Mouse (Mus musculus): ENCODE results near the gene Sardh.
A peak's percentile ranks its signal among the peaks of the same experiment; 100 is the strongest.

Gene Sardh

DNA sequence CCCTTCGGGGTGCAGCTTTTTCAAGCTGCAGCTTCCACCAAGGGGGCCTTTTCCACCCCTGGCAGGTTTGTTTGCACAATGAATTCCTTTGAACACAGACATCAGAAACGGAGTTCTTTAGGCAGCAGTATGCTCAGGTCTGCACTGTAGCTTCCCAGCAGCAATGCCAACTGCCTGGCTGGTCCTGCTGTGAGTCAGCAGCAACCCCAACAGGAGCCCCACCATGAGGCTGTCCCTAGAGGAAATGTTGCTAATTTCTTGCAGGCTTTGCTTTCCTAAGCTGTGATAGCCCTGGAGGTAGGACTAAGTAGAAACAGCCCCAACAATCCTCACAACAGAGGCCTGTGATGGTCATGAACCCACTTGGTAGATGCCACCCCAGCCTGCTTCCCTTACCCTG, 81.1 kb downstream of the Sardh start:
- peak in 1 of 2 experiments; percentile 9 for DNase-seq (ENCODE audit: low spot score in 2 of 2)

DNA sequence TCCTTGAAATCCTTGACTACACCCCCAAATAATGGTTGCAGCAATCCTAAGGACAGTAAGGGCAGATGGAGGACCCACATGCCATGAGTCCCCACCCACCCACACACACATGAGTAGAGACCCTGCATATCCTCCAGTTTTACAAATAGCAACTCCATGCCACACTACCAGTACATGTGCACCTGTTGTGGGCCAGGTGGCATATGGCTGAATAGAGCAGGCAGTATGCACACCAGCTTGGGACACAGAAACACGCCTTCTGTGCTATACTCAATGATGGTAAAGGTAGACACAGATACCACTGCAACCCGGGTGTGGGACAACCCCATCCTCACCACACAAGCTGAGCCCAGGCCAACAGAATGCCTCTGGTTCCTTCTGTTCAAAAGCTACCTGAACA, 82.1 kb downstream of the Sardh start:
- DNase-seq (ENCODE audit: low spot score in 2 of 2): no peak

DNA sequence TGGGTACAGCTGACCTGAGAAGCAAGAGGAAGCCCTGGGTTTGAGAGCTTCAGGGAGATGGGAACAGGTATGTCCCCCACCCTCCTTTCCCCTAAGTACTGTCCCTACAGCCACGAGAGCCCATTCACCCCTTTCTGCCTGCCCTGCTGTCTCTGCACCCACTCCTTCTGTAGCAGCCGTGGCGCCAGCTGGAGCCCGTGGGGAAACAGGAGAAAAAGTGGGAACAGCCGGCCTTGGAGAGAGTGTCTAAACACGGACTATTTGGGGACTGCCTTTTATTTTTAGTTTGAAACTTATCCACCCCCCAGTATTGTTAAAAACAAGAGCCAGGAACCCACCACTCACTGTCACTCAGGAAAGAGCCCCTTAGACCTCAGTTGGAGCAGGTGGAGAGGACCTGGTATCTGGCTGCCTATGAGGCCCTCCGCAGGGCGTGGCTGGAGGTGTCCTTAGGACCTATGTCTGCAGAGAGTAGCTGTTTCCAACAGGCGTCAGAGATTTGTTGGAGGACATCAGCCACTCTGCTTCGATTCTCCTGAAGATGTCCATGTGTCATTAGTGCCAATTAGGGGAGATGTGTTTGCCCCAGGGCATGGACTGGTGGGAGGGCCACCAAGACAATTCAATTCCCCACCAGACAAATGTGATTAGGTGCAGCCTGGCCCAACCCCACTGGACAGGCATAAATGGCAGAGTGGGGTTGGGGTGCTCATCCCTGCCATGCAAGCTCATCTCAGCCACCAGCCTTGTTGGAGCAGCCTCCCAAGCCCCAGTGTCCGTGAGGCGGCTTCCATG, 83.1 kb downstream of the Sardh start, which contains the start of gene Dbh:
Gene Dbh, plus strand, starts transcription at position 438 of the 795 bp plus-strand sequence.
- peak in 1 of 2 experiments; percentile 50 for DNase-seq (ENCODE audit: low spot score in 2 of 2)

DNA sequence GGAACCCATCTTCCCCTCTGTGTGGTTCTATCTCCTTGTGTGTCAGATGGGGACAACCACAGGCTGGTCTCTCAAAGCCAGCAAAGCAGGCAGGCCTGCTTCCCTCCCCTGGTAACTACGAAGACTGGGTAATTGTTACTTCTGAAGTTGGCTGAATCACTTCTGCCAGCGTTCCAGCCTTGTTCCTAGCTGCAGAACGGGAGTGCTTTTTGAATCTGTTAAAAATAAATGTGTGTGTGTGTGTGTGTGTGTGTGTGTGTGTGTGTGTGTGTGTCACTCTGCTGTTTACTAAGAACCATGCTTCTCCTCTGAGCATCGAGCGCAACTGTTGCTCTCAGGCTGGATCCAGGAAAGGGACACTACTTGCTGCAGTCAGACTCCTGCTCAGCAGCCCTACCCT, 84.3 kb downstream of the Sardh start:
- DNase-seq (ENCODE audit: low spot score in 2 of 2): peak in 1 of 2 experiments; percentile 33

DNA sequence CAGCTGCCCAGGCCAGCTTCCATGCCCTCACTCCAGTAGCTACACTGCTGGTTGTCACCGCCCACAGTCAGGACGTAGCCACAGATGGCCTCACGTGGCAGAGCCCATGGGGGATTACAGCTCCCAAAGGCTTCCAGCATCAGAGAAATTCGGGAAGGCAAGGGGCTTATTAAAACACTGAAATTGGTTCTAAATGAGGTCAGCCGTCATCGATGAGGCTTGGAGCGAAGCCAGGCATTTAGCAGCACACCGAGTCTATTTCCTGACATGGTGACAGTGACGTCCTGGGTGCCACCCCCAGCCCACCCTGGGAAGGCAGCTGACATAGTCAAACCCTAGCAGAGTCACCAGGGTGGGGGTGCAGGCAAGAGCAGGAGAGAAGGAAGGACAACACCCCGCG, 85.5 kb downstream of the Sardh start:
- DNase-seq (ENCODE audit: low spot score in 2 of 2): no peak

DNA sequence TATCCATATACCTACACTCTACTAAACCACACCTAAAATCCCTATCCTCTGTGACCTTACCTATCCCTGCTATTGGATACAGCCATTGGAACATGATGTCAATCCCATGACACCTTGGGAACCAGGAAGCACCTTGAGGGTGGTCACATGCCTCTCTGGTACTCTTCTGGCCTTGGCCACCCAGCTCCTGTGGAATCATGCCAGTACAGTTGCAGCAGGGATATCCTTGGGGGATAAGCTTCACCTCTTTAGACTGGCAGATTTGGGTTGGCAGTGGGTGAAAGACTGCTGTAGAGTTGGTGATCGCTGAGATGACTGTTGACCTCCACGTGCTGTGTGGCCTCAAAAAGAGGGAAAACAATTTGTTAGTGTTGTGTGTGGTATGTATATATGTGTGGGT, 86.6 kb downstream of the Sardh start:
- DNase-seq (ENCODE audit: low spot score in 2 of 2): no peak

DNA sequence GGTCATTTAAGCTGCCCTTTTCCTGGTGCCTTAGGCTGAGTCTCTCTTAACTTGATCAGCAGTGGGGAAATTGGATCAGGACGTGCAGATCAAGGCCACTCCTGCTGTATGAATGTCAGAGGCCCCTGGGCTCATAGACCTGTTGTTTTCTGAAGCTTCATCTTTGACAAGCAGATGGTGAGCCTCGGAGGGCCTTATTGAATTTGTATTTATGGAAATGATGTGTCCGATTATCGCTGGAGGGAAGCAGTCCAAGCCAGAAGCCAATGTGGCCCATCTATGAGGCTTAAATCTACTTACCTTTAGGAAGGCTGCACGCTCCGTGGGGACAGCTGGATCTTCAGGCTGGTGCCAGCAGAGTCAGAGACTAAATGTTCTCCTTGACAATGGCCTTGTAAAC, 91.5 kb downstream of the Sardh start:
- DNase-seq (ENCODE audit: low spot score in 2 of 2): no peak

DNA sequence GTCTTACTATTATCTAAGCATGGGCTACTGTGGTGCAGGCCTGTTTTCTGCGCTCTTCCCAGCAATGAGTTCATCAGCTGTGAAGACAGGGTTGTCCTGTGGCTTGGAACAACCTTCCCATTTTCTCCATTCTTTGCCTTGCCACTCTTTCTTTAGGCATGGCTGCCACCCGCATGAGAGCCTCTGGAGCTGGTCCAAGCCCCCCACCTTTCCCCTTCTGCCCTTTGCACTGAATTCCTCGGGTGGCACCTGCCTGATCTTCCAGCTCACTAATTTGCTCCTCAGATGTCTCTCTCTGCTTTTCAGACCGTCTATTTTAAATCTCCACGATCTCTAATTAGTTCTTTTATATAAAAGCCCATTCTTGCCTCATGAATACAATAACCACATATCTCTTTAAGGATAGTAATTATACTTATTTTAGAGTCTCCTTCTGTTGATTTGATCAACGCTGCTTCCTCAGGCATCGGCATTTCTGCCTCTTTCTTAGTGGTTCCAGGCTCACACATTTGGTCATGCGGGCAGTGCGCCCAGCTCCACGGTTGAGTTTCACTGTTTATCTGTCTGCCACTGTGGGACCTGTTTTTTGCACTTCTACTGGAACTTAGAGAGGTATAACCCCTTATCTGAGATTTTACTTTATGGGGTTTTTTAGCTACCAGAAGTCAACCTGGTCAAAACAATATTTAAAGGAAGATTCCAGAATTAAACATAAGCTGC, 93.5 kb downstream of the Sardh start:
- DNase-seq (ENCODE audit: low spot score in 2 of 2): no peak

DNA sequence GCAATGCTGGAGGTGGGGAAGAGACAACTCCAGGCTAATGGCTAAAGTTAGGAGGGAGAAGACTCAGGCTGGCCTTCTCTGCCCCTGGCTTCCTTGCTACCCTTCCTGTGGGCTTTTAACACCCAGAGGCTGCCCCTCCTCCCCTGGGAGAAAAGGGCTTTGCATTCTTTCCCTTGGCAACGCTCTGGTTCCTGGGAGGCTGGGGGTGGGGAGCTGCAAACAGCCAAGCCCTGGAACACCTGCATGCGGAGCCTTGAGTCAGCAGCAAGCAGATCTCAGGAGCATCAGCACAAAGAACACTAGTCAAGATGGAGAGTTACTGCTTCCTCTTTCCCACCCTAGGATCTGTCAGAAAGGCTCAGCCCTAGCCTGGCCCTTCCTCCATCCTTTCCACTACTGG, 98.7 kb downstream of the Sardh start:
- DNase-seq (ENCODE audit: low spot score in 2 of 2): no peak

DNA sequence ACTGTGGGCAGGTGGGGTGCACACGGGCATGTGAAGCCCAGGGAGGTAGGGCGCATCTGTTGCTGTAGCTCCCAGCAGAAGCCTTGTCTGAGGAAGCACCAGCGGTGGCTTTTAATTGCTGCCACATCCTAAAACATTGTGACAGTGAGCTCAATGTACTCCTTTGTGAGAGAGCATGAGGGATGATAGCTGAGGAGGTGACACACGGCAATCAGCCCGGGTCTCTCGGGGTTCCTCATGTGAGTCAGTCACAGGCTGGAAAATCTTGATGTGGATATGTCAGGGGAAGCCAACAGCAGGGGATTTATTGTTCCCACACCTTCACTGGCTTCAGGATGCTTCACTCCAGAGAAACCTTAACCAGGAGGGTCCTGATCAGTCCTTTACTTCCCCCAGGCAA, 101.3 kb downstream of the Sardh start:
- DNase-seq (ENCODE audit: low spot score in 2 of 2): no peak

DNA sequence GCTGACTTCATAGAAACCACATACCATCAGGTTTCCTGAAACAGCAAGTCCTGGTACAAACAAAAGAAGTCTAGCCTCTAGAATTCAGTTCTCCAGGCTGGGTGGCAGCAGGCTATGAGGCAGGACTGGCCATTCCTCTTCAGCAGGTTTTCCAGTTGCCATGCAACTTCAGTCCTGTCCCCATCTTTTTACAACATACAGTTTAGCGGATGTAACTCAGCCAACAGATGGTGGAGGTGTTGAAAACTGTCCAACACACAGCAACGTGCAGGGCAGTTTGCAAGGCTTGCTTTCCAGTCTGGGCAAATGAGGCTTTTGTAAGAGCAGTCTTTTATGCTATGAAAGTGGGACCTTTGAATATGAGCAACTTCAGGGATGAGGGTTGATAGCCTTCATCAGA, 103.2 kb downstream of the Sardh start:
- DNase-seq (ENCODE audit: low spot score in 2 of 2): no peak

DNA sequence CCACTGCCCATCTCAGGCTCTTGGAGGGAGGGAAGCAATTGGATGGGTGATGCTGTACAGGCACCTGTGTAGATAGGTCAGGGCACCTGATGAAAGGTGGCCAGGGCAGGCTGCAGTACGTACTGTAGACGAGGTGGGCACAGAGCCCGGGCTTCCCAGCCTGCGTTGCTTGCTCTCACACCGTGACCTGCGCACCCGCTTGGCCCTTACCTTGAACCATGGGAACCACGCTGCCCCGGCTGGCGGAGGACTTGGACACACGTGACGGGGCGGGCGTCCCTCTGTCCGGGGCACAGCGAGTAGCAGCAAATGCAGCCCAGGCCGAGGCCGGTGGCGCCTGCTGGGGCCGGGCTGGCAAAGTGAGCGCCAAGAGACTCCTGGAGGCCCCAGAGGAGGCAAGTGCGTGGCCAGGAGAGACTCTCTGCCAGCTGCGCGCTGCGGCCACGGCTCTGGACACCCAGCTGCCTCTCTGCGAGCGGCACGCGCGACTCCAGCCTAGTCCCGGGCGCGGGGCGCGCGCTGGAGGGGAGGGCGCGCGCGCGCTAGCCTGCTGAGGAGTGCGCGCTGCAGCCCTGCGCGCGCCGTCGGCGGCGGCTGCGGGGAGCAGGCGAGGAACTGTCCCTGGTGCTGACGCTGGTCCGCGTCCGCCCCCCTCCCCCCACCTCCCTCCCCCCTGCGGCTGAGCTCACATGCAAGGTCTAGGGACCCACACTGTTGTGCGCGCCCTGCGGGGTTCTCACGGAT, 106.0 kb downstream of the Sardh start, which contains the start of gene Fam163b:
Gene Fam163b, minus strand, starts transcription at position 542 of the 744 bp plus-strand sequence.
- DNase-seq (ENCODE audit: low spot score in 2 of 2): peak in 1 of 2 experiments; percentile 44
